Mouse (Mus musculus) spleen, adult 12 weeks (tissue): ENCODE measurements around the gene Cxcl12.

Experiments
- DNase-seq: peaks from one replicate; pipeline ENCODE4 v3.0.0; 2022; ENCODE audit warnings: low spot score

Cxcl12 gene

GRCm38 (mm10) chr6:117168321-117169011 lies at the start of gene Cxcl12:
TSS of gene Cxcl12 (plus strand) at chr6:117168535.
- no peak for DNase-seq

- no peak for DNase-seq
Measured at GRCm38 (mm10) chr6:117122074-117122473, 46.3 kb upstream of the Cxcl12 start.

- DNase-seq: no peak
Measured at GRCm38 (mm10) chr6:117126356-117126755, 42.0 kb upstream of the Cxcl12 start.

- DNase-seq: no peak
Measured at GRCm38 (mm10) chr6:117129443-117129842, 38.9 kb upstream of the Cxcl12 start.

- DNase-seq: no peak
Measured at GRCm38 (mm10) chr6:117130680-117131111, 37.6 kb upstream of the Cxcl12 start.

GRCm38 (mm10) chr6:117134526-117134925 lies 33.8 kb upstream of the Cxcl12 start:
- DNase-seq: no peak

GRCm38 (mm10) chr6:117137735-117138134 lies 30.6 kb upstream of the Cxcl12 start:
- DNase-seq: no peak

- no peak for DNase-seq
Measured at GRCm38 (mm10) chr6:117140907-117141306, 27.4 kb upstream of the Cxcl12 start.

GRCm38 (mm10) chr6:117146951-117147350 lies 21.4 kb upstream of the Cxcl12 start:
- DNase-seq: no peak

GRCm38 (mm10) chr6:117151484-117152149 lies 16.7 kb upstream of the Cxcl12 start:
- no peak for DNase-seq

- DNase-seq: no peak
Measured at GRCm38 (mm10) chr6:117153046-117153445, 15.3 kb upstream of the Cxcl12 start.

- no peak for DNase-seq
Measured at GRCm38 (mm10) chr6:117156846-117157245, 11.5 kb upstream of the Cxcl12 start.

- no peak for DNase-seq
Measured at GRCm38 (mm10) chr6:117159710-117160690, 8.3 kb upstream of the Cxcl12 start.

- DNase-seq: no peak
Measured at GRCm38 (mm10) chr6:117163486-117163885, 4.8 kb upstream of the Cxcl12 start.

GRCm38 (mm10) chr6:117166581-117167425 lies 1.5 kb upstream of the Cxcl12 start:
- DNase-seq: no peak

GRCm38 (mm10) chr6:117167426-117167730 lies 957 bp upstream of the Cxcl12 start:
- no peak for DNase-seq

GRCm38 (mm10) chr6:117169051-117169909 lies 945 bp downstream of the Cxcl12 start:
- DNase-seq: no peak

GRCm38 (mm10) chr6:117169910-117170747 lies 1.8 kb downstream of the Cxcl12 start:
- no peak for DNase-seq

GRCm38 (mm10) chr6:117172358-117172757 lies 4.0 kb downstream of the Cxcl12 start:
- DNase-seq: no peak

- no peak for DNase-seq
Measured at GRCm38 (mm10) chr6:117173876-117174275, 5.5 kb downstream of the Cxcl12 start.
